Mouse (Mus musculus) thymus, adult 2 months (tissue): ENCODE measurements around the gene Ccdc162. TPM values are rescaled to one million over a fixed set of nuclear protein-coding genes. Genes with fewer than 3 reads are reported as not detected.

Experiments used
- DNase-seq: peaks from one replicate; pipeline ENCODE4 v3.0.0; 2021
- H3K27ac ChIP-seq: fragments of 200-500 bp; 2 replicates; pipeline ENCODE4 v1.5.1; 2012; ENCODE audit warnings: low read length, control low read depth; ENCODE audit not compliant: control insufficient read depth, insufficient read depth
- H3K27me3 ChIP-seq: fragments of 200-500 bp; 2 replicates; pipeline ENCODE4 v1.6.1; 2012; ENCODE audit warnings: mild to moderate bottlenecking, low read length, moderate library complexity, mixed read lengths; ENCODE audit not compliant: control insufficient read depth, insufficient read depth
- H3K36me3 ChIP-seq: fragments of 200-500 bp; 2 replicates; pipeline ENCODE4 v1.6.1; 2012; ENCODE audit warnings: mild to moderate bottlenecking, low read length, moderate library complexity; ENCODE audit not compliant: control insufficient read depth, insufficient read depth
- H3K4me1 ChIP-seq: fragments of 200-500 bp; replicated peaks from 2 replicates; pipeline ENCODE4 v1.6.1; 2012; ENCODE audit warnings: low read length; ENCODE audit not compliant: control insufficient read depth, insufficient read depth
- H3K4me3 ChIP-seq: fragments of 200-500 bp; 2 replicates; pipeline ENCODE4 v1.5.1; 2012; ENCODE audit warnings: mild to moderate bottlenecking, low read length, control low read depth, moderate library complexity; ENCODE audit not compliant: control insufficient read depth, insufficient read depth
- CTCF ChIP-seq: fragments of 200-500 bp; IDR thresholded peaks from 2 replicates; pipeline ENCODE4 v1.5.1; 2012; ENCODE audit warnings: mild to moderate bottlenecking, control low read depth, low read length, moderate library complexity, borderline replicate concordance; ENCODE audit not compliant: control insufficient read depth, poor library complexity, insufficient read depth; ENCODE audit errors: extremely low read depth
- POLR2A ChIP-seq: fragments of 200-500 bp; IDR thresholded peaks from 2 replicates; pipeline ENCODE4 v1.6.1; 2012; ENCODE audit warnings: mild to moderate bottlenecking, low read length, control low read depth, moderate library complexity; ENCODE audit not compliant: control insufficient read depth, poor library complexity, insufficient read depth; ENCODE audit errors: extremely low read depth
- WGBS: fragments of 180-500 bp; shearing (Covaris S2); methylation state at CpG from one replicate; pipeline ENCODE4 v1.1.7; 2018; 5-methylcytosine and 5-hydroxymethylcytosine counted together
- polyA plus RNA-seq: library from polyadenylated mRNA; depleted of rRNA; stranded (reverse); fragments of >200 nt; gene quantifications from 2 replicates; pipeline ENCODE4 v1.2.3, GENCODE M21; 2012

Gene Ccdc162
- polyA plus RNA-seq, 1 experiment, result 5.1 TPM

GRCm38 (mm10) chr10:41632062-41632461 lies 84.4 kb downstream of the Ccdc162 start:
- DNase-seq, result no peak
- no peak for TF ChIP-seq CTCF
- TF ChIP-seq POLR2A, result no peak
- WGBS, result 97% methylated on average over 1 of the region's 1 CpGs
- H3K27ac ChIP-seq, result no peak overlapping the region
- H3K27me3 ChIP-seq, result no peaks in the 10 kb centered on the region
- H3K4me1 ChIP-seq, result peaks cover 23% of the 10 kb centered on the region
- no peaks in the 10 kb centered on the region for H3K36me3 ChIP-seq
- no peak overlapping the region for H3K4me3 ChIP-seq

- TF ChIP-seq POLR2A (no peak), CTCF (no peak)
- H3K4me3 ChIP-seq, result no peak overlapping the region
- WGBS, result 93% methylated on average over 3 of the region's 3 CpGs
Measured at GRCm38 (mm10) chr10:41626996-41627395, 89.4 kb downstream of the Ccdc162 start.

GRCm38 (mm10) chr10:41619988-41620387 lies 96.4 kb downstream of the Ccdc162 start:
- 5% methylated on average over 2 of the region's 2 CpGs for WGBS
- TF ChIP-seq CTCF (no peak), POLR2A (no peak)
- DNase-seq, result peak; percentile 47
- no peaks in the 10 kb centered on the region for H3K27me3 ChIP-seq
- H3K4me1 ChIP-seq, result peaks cover 41% of the 10 kb centered on the region
- H3K36me3 ChIP-seq, result no peaks in the 10 kb centered on the region
- no peak overlapping the region for H3K4me3 ChIP-seq
- H3K27ac ChIP-seq, result peak overlapping the region; percentile 97

More at GRCm38 (mm10) chr10:41626996-41627395, 89.4 kb downstream of the Ccdc162 start:
- Histone ChIP-seq H3K27ac (no peak overlapping the region), H3K4me1 (peaks cover 16% of the 10 kb centered on the region), H3K27me3 (no peaks in the 10 kb centered on the region), H3K36me3 (no peaks in the 10 kb centered on the region)
- no peak for DNase-seq

- TF ChIP-seq POLR2A (no peak), CTCF (no peak)
- WGBS, result 31% methylated on average over 4 of the region's 4 CpGs
- Histone ChIP-seq H3K4me3 (no peak overlapping the region), H3K4me1 (peaks cover 34% of the 10 kb centered on the region), H3K27ac (no peak overlapping the region; the same call in 1 of the 2 replicates), H3K36me3 (no peaks in the 10 kb centered on the region), H3K27me3 (no peaks in the 10 kb centered on the region)
- DNase-seq, result peak; percentile 59
Measured at GRCm38 (mm10) chr10:41615487-41615886, 100.9 kb downstream of the Ccdc162 start.

GRCm38 (mm10) chr10:41611941-41612340 lies 104.5 kb downstream of the Ccdc162 start:
- TF ChIP-seq CTCF, result no peak
- TF ChIP-seq POLR2A, result no peak
- no peak for DNase-seq
- Histone ChIP-seq H3K27ac (no peak overlapping the region), H3K27me3 (no peaks in the 10 kb centered on the region), H3K4me3 (no peak overlapping the region), H3K36me3 (no peaks in the 10 kb centered on the region), H3K4me1 (peaks cover 28% of the 10 kb centered on the region)
- WGBS, result 98% methylated on average over 5 of the region's 5 CpGs

GRCm38 (mm10) chr10:41609475-41609874 lies 107.0 kb downstream of the Ccdc162 start:
- TF ChIP-seq CTCF, result no peak
- no peak for TF ChIP-seq POLR2A
- 86% methylated on average over 1 of the region's 1 CpGs for WGBS
- H3K27ac ChIP-seq, result no peak overlapping the region
- no peaks in the 10 kb centered on the region for H3K36me3 ChIP-seq
- H3K4me3 ChIP-seq, result no peak overlapping the region
- DNase-seq, result no peak
- H3K4me1 ChIP-seq, result peaks cover 27% of the 10 kb centered on the region
- H3K27me3 ChIP-seq, result no peaks in the 10 kb centered on the region

GRCm38 (mm10) chr10:41608485-41608884 lies 107.9 kb downstream of the Ccdc162 start:
- no peaks in the 10 kb centered on the region for H3K27me3 ChIP-seq
- TF ChIP-seq POLR2A (no peak), CTCF (no peak)
- 92% methylated on average over 3 of the region's 3 CpGs for WGBS
- H3K36me3 ChIP-seq, result no peaks in the 10 kb centered on the region
- no peak overlapping the region for H3K27ac ChIP-seq
- no peak overlapping the region for H3K4me3 ChIP-seq
- peaks cover 31% of the 10 kb centered on the region for H3K4me1 ChIP-seq
- no peak for DNase-seq
